Mouse (Mus musculus) lung, postnatal 0 days (tissue): Measurements from ENCODE around the gene Prickle4. TPM values are rescaled to one million over a fixed set of nuclear protein-coding genes. Genes with fewer than 3 reads are reported as not detected.

ENCODE experiments used
- ATAC-seq: fragments of 200-750 bp; cut with Nextera tagmentation; 2 replicates; pipeline ENCODE4 v1.8.0; 2017; ENCODE audit warnings: moderate library complexity
- DNase-seq: peaks from one replicate; pipeline ENCODE4 v3.0.0-alpha.2; 2016; ENCODE audit warnings: low spot score
- H3K27ac ChIP-seq: fragments of 300-500 bp; sonication (generic); 2 replicates; pipeline ENCODE4 v1.5.1; 2014; ENCODE audit warnings: antibody characterized with exemption, mild to moderate bottlenecking, low read length, mixed read lengths
- H3K27me3 ChIP-seq: fragments of 300-500 bp; sonication (generic); replicated peaks from 2 replicates; pipeline ENCODE4 v1.6.1; 2014; ENCODE audit warnings: low read length, mixed read lengths; ENCODE audit not compliant: insufficient read depth
- H3K36me3 ChIP-seq: fragments of 300-500 bp; sonication (generic); 2 replicates; pipeline ENCODE4 v1.6.1; 2014; ENCODE audit warnings: low read length, mixed read lengths; ENCODE audit not compliant: insufficient read depth
- H3K4me1 ChIP-seq: fragments of 300-500 bp; sonication (generic); 2 replicates; pipeline ENCODE4 v1.6.1; 2014; ENCODE audit warnings: antibody characterized with exemption, low read depth, low read length, mixed read lengths; ENCODE audit not compliant: insufficient read depth
- H3K4me2 ChIP-seq: fragments of 300-500 bp; sonication (generic); replicated peaks from 2 replicates; pipeline ENCODE4 v1.6.1; 2014; ENCODE audit warnings: low read depth, mild to moderate bottlenecking, low read length, moderate library complexity, mixed read lengths
- H3K4me3 ChIP-seq: fragments of 300-500 bp; sonication (generic); 2 replicates; pipeline ENCODE4 v1.5.1; 2014; ENCODE audit warnings: low read depth, low read length
- H3K9ac ChIP-seq: fragments of 300-500 bp; sonication (generic); replicated peaks from 2 replicates; pipeline ENCODE4 v1.6.1; 2014; ENCODE audit warnings: low read depth, mild to moderate bottlenecking
- H3K9me3 ChIP-seq: fragments of 300-500 bp; sonication (generic); 2 replicates; pipeline ENCODE4 v1.6.1; 2016; ENCODE audit warnings: low read length, mixed read lengths
- CTCF ChIP-seq: IDR thresholded peaks from 2 replicates; pipeline ENCODE4 v1.5.1; 2016; ENCODE audit warnings: antibody characterized with exemption, mild to moderate bottlenecking
- EP300 ChIP-seq: IDR thresholded peaks from 2 replicates; pipeline ENCODE4 v1.6.1; 2016; ENCODE audit warnings: antibody characterized with exemption, mild to moderate bottlenecking, control low read depth
- WGBS: fragments of 180-500 bp; shearing (Covaris S2); extraction: QIAGEN DNeasy Blood & Tissue Kit; methylation state at CpG from one replicate; pipeline ENCODE4 v1.1.7; 2014; 5-methylcytosine and 5-hydroxymethylcytosine counted together
- polyA plus RNA-seq: library from polyadenylated mRNA; unstranded; fragments of >200 nt; fragmentation: Nextera tagmentation; extraction: Ambion mirVana; gene quantifications from 2 replicates; pipeline ENCODE4 v1.2.1, GENCODE M21; 2015

Gene Prickle4
- polyA plus RNA-seq, 1 experiment from 2014 or later: 0.94 TPM

- no peak overlapping the region for H3K4me2 ChIP-seq
- TF ChIP-seq CTCF: no peak
- TF ChIP-seq EP300: no peak
- WGBS: 69% methylated on average over 2 of the region's 2 CpGs
Observed at GRCm38 (mm10) chr17:47699055-47699454, 4.5 kb upstream of the Prickle4 start.

GRCm38 (mm10) chr17:47698156-47698555 lies 3.6 kb upstream of the Prickle4 start:
- ATAC-seq (no peak), DNase-seq (no peak)
- no peak overlapping the region for H3K9ac ChIP-seq
- no peaks in the 10 kb centered on the region for H3K27me3 ChIP-seq
- H3K36me3 ChIP-seq: no peaks in the 10 kb centered on the region; the same call in 1 of the 2 replicates
- no peak overlapping the region for H3K27ac ChIP-seq
- no peak overlapping the region for H3K4me2 ChIP-seq
- TF ChIP-seq CTCF: no peak
- no peak for TF ChIP-seq EP300
- H3K9me3 ChIP-seq: no peaks in the 10 kb centered on the region
- H3K4me1 ChIP-seq: no peaks in the 10 kb centered on the region
- 91% methylated on average over 10 of the region's 10 CpGs for WGBS
- H3K4me3 ChIP-seq: no peak overlapping the region

More at GRCm38 (mm10) chr17:47699055-47699454, 4.5 kb upstream of the Prickle4 start:
- Histone ChIP-seq H3K9me3 (no peaks in the 10 kb centered on the region), H3K27ac (no peak overlapping the region), H3K36me3 (no peaks in the 10 kb centered on the region; the same call in 1 of the 2 replicates), H3K4me3 (no peak overlapping the region), H3K9ac (no peak overlapping the region), H3K27me3 (no peaks in the 10 kb centered on the region), H3K4me1 (no peaks in the 10 kb centered on the region)
- ATAC-seq (no peak), DNase-seq (no peak)

- Histone ChIP-seq H3K36me3 (no peaks in the 10 kb centered on the region), H3K27me3 (no peaks in the 10 kb centered on the region), H3K9me3 (no peaks in the 10 kb centered on the region), H3K4me3 (peak overlapping the region; percentile 81), H3K27ac (0 out of 2 replicates have a peak overlapping the region, but pooled peaks have one; percentile 20), H3K4me2 (peak overlapping the region; percentile 93), H3K9ac (peak overlapping the region; percentile 62), H3K4me1 (no peaks in the 10 kb centered on the region)
- TF ChIP-seq EP300: no peak
- no peak for TF ChIP-seq CTCF
- WGBS: 0% methylated on average over 15 of the region's 23 CpGs
- ATAC-seq: no peak
- no peak for DNase-seq
Observed at GRCm38 (mm10) chr17:47695337-47695710, 788 bp upstream of the Prickle4 start.

- H3K4me2 ChIP-seq: peak within 1 kb of the TSS; percentile 93
- DNase-seq (no peak), ATAC-seq (no peak)
- TF ChIP-seq CTCF (no peak; the same call in 1 of the 2 replicates), EP300 (no peak)
- 0% methylated on average over 3 of the region's 3 CpGs for WGBS
- H3K4me1 ChIP-seq: 0 out of 2 replicates have a peak, but pooled peaks cover under 1% of the 10 kb centered on the region
- H3K27me3 ChIP-seq: no peaks in the 10 kb centered on the region
- no peaks in the 10 kb centered on the region for H3K36me3 ChIP-seq
- no peaks in the 10 kb centered on the region for H3K9me3 ChIP-seq
- H3K27ac ChIP-seq: peak within 1 kb of the TSS; percentile 62; the same call in 1 of the 2 replicates
- H3K4me3 ChIP-seq: peak within 1 kb of the TSS; percentile 81
- H3K9ac ChIP-seq: peak within 1 kb of the TSS; percentile 62
Observed at GRCm38 (mm10) chr17:47694442-47694502, 264 bp downstream of the Prickle4 start, which contains the start of gene Gm21981. Gene Gm21981 (minus strand): TSS chr17:47694455.

GRCm38 (mm10) chr17:47693671-47694441 lies 680 bp downstream of the Prickle4 start:
- no peak overlapping the region; the same call in 1 of the 2 replicates for H3K27ac ChIP-seq
- 35% methylated on average over 13 of the region's 13 CpGs for WGBS
- peak overlapping the region; percentile 46; the same call in 1 of the 2 replicates for H3K9ac ChIP-seq
- no peak for ATAC-seq
- 0 out of 2 replicates have a peak, but pooled peaks cover 3% of the 10 kb centered on the region for H3K4me1 ChIP-seq
- no peaks in the 10 kb centered on the region for H3K27me3 ChIP-seq
- H3K9me3 ChIP-seq: no peaks in the 10 kb centered on the region
- peak overlapping the region; percentile 81 for H3K4me3 ChIP-seq
- DNase-seq: no peak
- H3K4me2 ChIP-seq: peak overlapping the region; percentile 93
- TF ChIP-seq CTCF (no peak), EP300 (no peak)
- H3K36me3 ChIP-seq: no peaks in the 10 kb centered on the region

- TF ChIP-seq EP300: no peak
- TF ChIP-seq CTCF: no peak
- no peak overlapping the region for H3K4me2 ChIP-seq
- no peaks in the 10 kb centered on the region for H3K36me3 ChIP-seq
- H3K4me1 ChIP-seq: peaks cover 8% of the 10 kb centered on the region; the same call in 1 of the 2 replicates
- no peaks in the 10 kb centered on the region for H3K9me3 ChIP-seq
- no peak for ATAC-seq
- DNase-seq: no peak
- no peak overlapping the region for H3K9ac ChIP-seq
- no peak overlapping the region for H3K27ac ChIP-seq
- WGBS: 95% methylated on average over 3 of the region's 3 CpGs
- H3K27me3 ChIP-seq: no peaks in the 10 kb centered on the region
- H3K4me3 ChIP-seq: no peak overlapping the region
Observed at GRCm38 (mm10) chr17:47691650-47692049, 2.9 kb downstream of the Prickle4 start.
